Mouse (Mus musculus) midbrain, postnatal 0 days (tissue): ENCODE measurements at regions not wholly inside any gene's neighbourhood (a gene's known extent, or its start where the extent isn't known, plus 50 kb on each side); places are given as distances from the start of the nearest gene placed in this dataset.
"Not testable (repeated sequence)": the region's sequence is repeated elsewhere in the genome, so short reads cannot be mapped to it uniquely, and the experiment has no call there.

Experiments
- ATAC-seq: fragments of 200-750 bp; cut with Nextera tagmentation; 2 replicates; pipeline ENCODE4 v1.8.0; 2017; ENCODE audit warnings: moderate number of reproducible peaks, mild to moderate bottlenecking, moderate TSS enrichment, moderate library complexity; ENCODE audit not compliant: low FRiP score
- DNase-seq: peaks from one replicate; pipeline ENCODE4 v3.0.0-alpha.2; 2015; ENCODE audit warnings: low spot score
- H3K27ac ChIP-seq: fragments of 300-500 bp; sonication (generic); 2 replicates; pipeline ENCODE4 v1.5.1; 2014; ENCODE audit warnings: low read depth, mild to moderate bottlenecking, low read length, mixed read lengths
- H3K27me3 ChIP-seq: fragments of 300-500 bp; sonication (generic); 2 replicates; pipeline ENCODE4 v1.6.1; 2014; ENCODE audit warnings: low read length, control low read depth, mixed read lengths; ENCODE audit not compliant: insufficient read depth
- H3K36me3 ChIP-seq: fragments of 300-500 bp; sonication (generic); 2 replicates; pipeline ENCODE4 v1.6.1; 2014; ENCODE audit warnings: low read length, control low read depth, mixed read lengths; ENCODE audit not compliant: insufficient read depth
- H3K4me1 ChIP-seq: fragments of 300-500 bp; sonication (generic); 2 replicates; pipeline ENCODE4 v1.6.1; 2014; ENCODE audit warnings: mild to moderate bottlenecking, control low read depth, antibody characterized with exemption, low read length, mixed read lengths; ENCODE audit not compliant: insufficient read depth
- H3K4me2 ChIP-seq: fragments of 300-500 bp; sonication (generic); 2 replicates; pipeline ENCODE4 v1.6.1; 2014; ENCODE audit warnings: low read depth, mild to moderate bottlenecking, low read length, mixed read lengths; ENCODE audit not compliant: poor library complexity, severe bottlenecking
- H3K4me3 ChIP-seq: fragments of 300-500 bp; sonication (generic); 2 replicates; pipeline ENCODE4 v1.5.1; 2014; ENCODE audit warnings: low read depth, mild to moderate bottlenecking, low read length, moderate library complexity
- H3K9ac ChIP-seq: fragments of 300-500 bp; sonication (generic); replicated peaks from 2 replicates; pipeline ENCODE4 v1.6.1; 2014; ENCODE audit warnings: mild to moderate bottlenecking, low read length, moderate library complexity, mixed read lengths; ENCODE audit not compliant: poor library complexity, severe bottlenecking
- H3K9me3 ChIP-seq: fragments of 300-500 bp; sonication (generic); 2 replicates; pipeline ENCODE4 v1.6.1; 2016; ENCODE audit warnings: low read length, control low read depth
- CTCF ChIP-seq: IDR thresholded peaks from 2 replicates; pipeline ENCODE4 v1.5.1; 2016; ENCODE audit warnings: antibody characterized with exemption, mild to moderate bottlenecking
- WGBS: fragments of 180-500 bp; shearing (Covaris S2); extraction: QIAGEN DNeasy Blood & Tissue Kit; methylation state at CpG from one replicate; pipeline ENCODE4 v1.1.7; 2014; 5-methylcytosine and 5-hydroxymethylcytosine counted together

GRCm38 (mm10) chr5:148789823-148790222 is 139.3 kb downstream of the Katnal1 start:
- Histone ChIP-seq H3K4me2 (no peak overlapping the region), H3K9me3 (no peaks in the 10 kb centered on the region), H3K27me3 (no peaks in the 10 kb centered on the region), H3K4me3 (no peak overlapping the region), H3K36me3 (no peaks in the 10 kb centered on the region), H3K9ac (no peak overlapping the region), H3K4me1 (no peaks in the 10 kb centered on the region; the same call in 1 of the 2 replicates), H3K27ac (no peak overlapping the region)
- DNase-seq (no peak), ATAC-seq (no peak)
- peak; percentile 44 for TF ChIP-seq CTCF
- 84% methylated on average over 5 of the region's 5 CpGs for WGBS

DNA sequence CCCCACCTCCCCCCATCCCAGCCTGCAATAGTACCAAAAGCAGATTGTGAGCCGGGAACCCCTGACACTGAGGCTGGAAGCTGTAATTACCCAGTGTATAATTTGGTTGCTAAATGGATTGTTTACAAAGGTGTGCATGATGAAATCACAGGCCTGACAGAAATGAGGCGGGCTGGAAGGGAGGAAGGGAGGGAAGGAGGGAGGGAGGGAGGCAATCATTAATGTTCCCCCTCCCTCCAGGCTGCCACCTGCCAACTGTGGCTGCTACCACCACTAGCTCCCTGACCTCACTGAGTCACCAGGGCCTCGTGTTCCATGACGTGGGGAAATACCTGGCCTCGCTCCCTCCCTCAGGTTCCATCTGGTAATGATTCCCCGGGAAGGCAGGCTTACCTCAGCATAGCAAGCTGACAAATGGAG is 140.0 kb downstream of the Katnal1 start:
- Histone ChIP-seq H3K4me3 (no peak overlapping the region), H3K4me2 (no peak overlapping the region), H3K27me3 (no peaks in the 10 kb centered on the region), H3K27ac (no peak overlapping the region), H3K36me3 (no peaks in the 10 kb centered on the region), H3K9ac (no peak overlapping the region), H3K9me3 (no peaks in the 10 kb centered on the region), H3K4me1 (no peaks in the 10 kb centered on the region; the same call in 1 of the 2 replicates)
- ATAC-seq (no peak), DNase-seq (no peak)
- no peak for TF ChIP-seq CTCF
- 68% methylated on average over 6 of the region's 6 CpGs for WGBS

DNA sequence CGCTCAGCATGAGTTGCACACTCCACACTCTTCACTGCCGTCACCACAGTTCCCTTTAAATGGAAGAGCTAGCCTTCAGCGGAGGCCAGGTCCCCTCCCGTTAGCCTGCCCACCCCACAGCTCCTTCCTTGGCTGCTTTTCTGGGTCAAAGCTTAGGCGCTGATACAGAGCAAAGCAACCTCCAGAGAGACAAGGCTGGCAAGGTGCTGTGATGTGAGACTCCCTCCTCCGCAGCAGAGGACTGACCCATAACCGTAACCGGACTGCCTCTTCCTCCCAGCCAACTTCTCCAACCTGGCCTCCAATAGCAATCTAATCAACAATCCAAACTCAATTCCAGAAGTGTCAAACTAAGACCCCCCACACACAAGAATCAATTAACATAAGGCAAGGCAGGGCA is 140.4 kb downstream of the Katnal1 start:
- Histone ChIP-seq H3K9me3 (no peaks in the 10 kb centered on the region), H3K4me1 (no peaks in the 10 kb centered on the region; the same call in 1 of the 2 replicates), H3K27ac (no peak overlapping the region), H3K4me2 (no peak overlapping the region), H3K27me3 (no peaks in the 10 kb centered on the region), H3K4me3 (no peak overlapping the region), H3K36me3 (no peaks in the 10 kb centered on the region), H3K9ac (no peak overlapping the region)
- DNase-seq (no peak), ATAC-seq (no peak)
- 92% methylated on average over 8 of the region's 8 CpGs for WGBS
- TF ChIP-seq CTCF = no peak

GRCm38 (mm10) chr5:148787270-148787669 is 141.8 kb downstream of the Katnal1 start:
- Histone ChIP-seq H3K27ac (no peak overlapping the region), H3K27me3 (no peaks in the 10 kb centered on the region), H3K4me3 (no peak overlapping the region), H3K36me3 (no peaks in the 10 kb centered on the region), H3K9me3 (no peaks in the 10 kb centered on the region), H3K4me2 (no peak overlapping the region), H3K4me1 (no peaks in the 10 kb centered on the region; the same call in 1 of the 2 replicates), H3K9ac (no peak overlapping the region)
- 19% methylated on average over 8 of the region's 8 CpGs for WGBS
- ATAC-seq (no peak; the same call in 1 of the 2 replicates), DNase-seq (peak; percentile 68)
- TF ChIP-seq CTCF = no peak

DNA sequence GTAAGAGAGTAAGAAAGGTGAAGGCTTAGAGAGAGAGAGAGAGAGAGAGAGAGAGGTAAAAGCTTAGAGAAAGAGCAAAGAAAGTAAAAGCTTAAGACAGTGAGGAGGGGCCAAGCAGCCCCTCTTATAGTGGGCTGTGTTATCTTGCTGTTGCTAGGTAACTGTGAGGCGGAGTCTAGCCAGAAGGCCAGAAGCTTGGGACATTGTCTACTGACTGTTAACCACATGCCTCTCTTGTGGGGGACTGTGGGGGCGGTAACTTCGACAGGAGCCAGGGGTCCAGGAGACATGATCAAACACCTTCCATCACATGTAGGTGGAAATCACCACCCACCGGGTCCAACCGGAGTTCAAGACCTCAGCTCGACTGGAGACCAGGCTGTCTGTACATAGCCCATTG is 148.0 kb downstream of the Katnal1 start:
- not testable (repeated sequence) for H3K27me3 ChIP-seq, H3K9me3 ChIP-seq, H3K36me3 ChIP-seq, H3K4me2 ChIP-seq, H3K27ac ChIP-seq, ATAC-seq, H3K9ac ChIP-seq, DNase-seq, H3K4me1 ChIP-seq, H3K4me3 ChIP-seq
- WGBS = 56% methylated on average over 6 of the region's 6 CpGs

GRCm38 (mm10) chr5:148776796-148777659 is 152.1 kb downstream of the Katnal1 start:
- no peak overlapping the region for H3K4me3 ChIP-seq
- no peak overlapping the region for H3K9ac ChIP-seq
- no peak overlapping the region for H3K4me2 ChIP-seq
- 83% methylated on average over 20 of the region's 20 CpGs for WGBS
- TF ChIP-seq CTCF = no peak
- DNase-seq = no peak
- H3K36me3 ChIP-seq = no peaks in the 10 kb centered on the region
- no peak for ATAC-seq
- no peak overlapping the region for H3K27ac ChIP-seq
- H3K9me3 ChIP-seq = no peaks in the 10 kb centered on the region
- H3K27me3 ChIP-seq = no peaks in the 10 kb centered on the region
- no peaks in the 10 kb centered on the region for H3K4me1 ChIP-seq
